Mouse (Mus musculus) testis, adult 2 months (tissue): Measurements from ENCODE around the gene Mlxipl. TPM values are rescaled to one million over a fixed set of nuclear protein-coding genes. Genes with fewer than 3 reads are reported as not detected.
A peak's percentile ranks its signal among the peaks of the same experiment; 100 is the strongest.

Experiments used
- H3K27ac ChIP-seq: fragments of 200-500 bp; 2 replicates; pipeline ENCODE4 v1.5.1; 2012; ENCODE audit warnings: low read depth, low read length; ENCODE audit not compliant: control insufficient read depth, insufficient read depth
- H3K27me3 ChIP-seq: fragments of 200-500 bp; 2 replicates; pipeline ENCODE4 v1.6.1; 2012; ENCODE audit warnings: mild to moderate bottlenecking, low read length, moderate library complexity; ENCODE audit not compliant: control insufficient read depth, insufficient read depth
- H3K36me3 ChIP-seq: fragments of 200-500 bp; 2 replicates; pipeline ENCODE4 v1.6.1; 2012; ENCODE audit warnings: mild to moderate bottlenecking, low read length; ENCODE audit not compliant: control insufficient read depth, insufficient read depth
- H3K4me1 ChIP-seq: fragments of 200-500 bp; 2 replicates; pipeline ENCODE4 v1.6.1; 2012; ENCODE audit warnings: low read length; ENCODE audit not compliant: control insufficient read depth, insufficient read depth
- H3K4me3 ChIP-seq: fragments of 200-500 bp; 2 replicates; pipeline ENCODE4 v1.5.1; 2012; ENCODE audit warnings: low read depth, mild to moderate bottlenecking, low read length, moderate library complexity, mixed read lengths; ENCODE audit not compliant: control insufficient read depth
- CTCF ChIP-seq: fragments of 200-500 bp; IDR thresholded peaks from 2 replicates; pipeline ENCODE4 v1.5.1; 2012; ENCODE audit warnings: low read depth, mild to moderate bottlenecking, inconsistent platforms, low read length, moderate library complexity; ENCODE audit not compliant: control insufficient read depth, insufficient read depth, insufficient replicate concordance
- POLR2A ChIP-seq: fragments of 200-500 bp; IDR thresholded peaks from 2 replicates; pipeline ENCODE4 v1.6.1; 2012; ENCODE audit warnings: low read depth, mild to moderate bottlenecking, inconsistent platforms, low read length, moderate library complexity; ENCODE audit not compliant: control insufficient read depth
- polyA plus RNA-seq: library from polyadenylated mRNA; depleted of rRNA; stranded (reverse); fragments of >200 nt; gene quantifications from 2 replicates; pipeline ENCODE4 v1.2.3, GENCODE M21; 2012; rRNA removed

The Mlxipl gene
- polyA plus RNA-seq, 1 experiment, result 19.6 TPM

DNA sequence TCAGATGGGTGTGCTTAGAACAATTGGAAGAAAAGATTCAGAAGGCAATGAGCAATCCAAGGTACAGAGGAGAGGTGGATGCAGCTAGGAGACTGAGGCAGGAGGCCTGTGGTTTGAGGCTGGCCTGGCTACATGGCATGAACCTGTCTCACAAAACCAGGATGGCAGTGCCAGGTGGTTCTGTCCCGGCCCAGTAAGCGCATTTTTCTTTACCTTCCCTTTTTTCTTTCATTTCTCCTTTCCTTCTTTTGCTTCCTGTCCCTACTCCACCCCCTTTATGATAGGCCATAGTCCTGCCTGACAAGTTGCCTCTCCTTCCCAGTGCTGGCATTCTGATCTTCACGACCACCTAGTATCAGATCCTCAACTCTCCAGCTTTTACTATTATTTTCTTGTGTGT is 95.3 kb downstream of the Mlxipl start:
- H3K36me3 ChIP-seq, result peaks cover 1% of the 10 kb centered on the region; the same call in 1 of the 2 replicates
- H3K4me1 ChIP-seq, result peaks cover 7% of the 10 kb centered on the region
- no peak overlapping the region for H3K27ac ChIP-seq
- H3K27me3 ChIP-seq, result no peaks in the 10 kb centered on the region
- H3K4me3 ChIP-seq, result no peak overlapping the region
- no peak for TF ChIP-seq POLR2A
- no peak for TF ChIP-seq CTCF

- TF ChIP-seq POLR2A (no peak), CTCF (peak; percentile 19; the same call in 1 of the 2 replicates)
- H3K36me3 ChIP-seq, result no peaks in the 10 kb centered on the region; the same call in 1 of the 2 replicates
- H3K4me1 ChIP-seq, result peaks cover 7% of the 10 kb centered on the region
- no peak overlapping the region for H3K27ac ChIP-seq
- no peaks in the 10 kb centered on the region for H3K27me3 ChIP-seq
- no peak overlapping the region for H3K4me3 ChIP-seq
These were observed 95.9 kb downstream of the Mlxipl start for GRCm38 (mm10) chr5:135185596-135185995.

DNA sequence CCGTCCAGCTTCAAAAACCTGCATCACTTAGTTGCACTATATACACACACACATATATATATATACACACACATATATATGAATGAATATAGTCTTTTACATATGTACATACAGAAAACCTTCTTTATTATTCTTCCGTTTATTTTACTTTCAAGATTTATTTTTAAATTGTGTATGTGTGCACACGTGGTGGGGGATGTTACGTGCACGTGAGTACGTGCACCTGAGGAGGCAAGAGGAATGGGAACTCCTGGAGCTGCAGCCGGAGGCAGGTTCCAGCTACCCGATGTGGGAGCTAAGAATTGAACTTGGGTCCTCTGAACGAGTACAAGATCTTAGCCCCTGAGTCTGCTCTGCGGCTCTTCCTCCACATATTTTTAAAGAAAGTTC is 96.5 kb downstream of the Mlxipl start:
- Histone ChIP-seq H3K4me3 (peak overlapping the region; percentile 91), H3K36me3 (no peaks in the 10 kb centered on the region; the same call in 1 of the 2 replicates), H3K27me3 (no peaks in the 10 kb centered on the region), H3K27ac (peak overlapping the region; percentile 65), H3K4me1 (peaks cover 7% of the 10 kb centered on the region)
- no peak for TF ChIP-seq POLR2A
- no peak for TF ChIP-seq CTCF

GRCm38 (mm10) chr5:135186621-135187348 is 97.1 kb downstream of the Mlxipl start, which contains the start of gene Baz1b:
Baz1b (plus strand) TSS chr5:135187264.
- H3K4me3 ChIP-seq, result peak within 1 kb of the TSS; percentile 91
- peak within 1 kb of the TSS; percentile 96 for H3K27ac ChIP-seq
- no peaks in the 10 kb centered on the region; the same call in 1 of the 2 replicates for H3K36me3 ChIP-seq
- TF ChIP-seq POLR2A (peak; percentile 65), CTCF (no peak)
- H3K27me3 ChIP-seq, result no peaks in the 10 kb centered on the region
- H3K4me1 ChIP-seq, result peaks cover 7% of the 10 kb centered on the region

- no peaks in the 10 kb centered on the region for H3K27me3 ChIP-seq
These were observed 97.9 kb downstream of the Mlxipl start for GRCm38 (mm10) chr5:135187349-135188213.

More at GRCm38 (mm10) chr5:135187349-135188213, 97.9 kb downstream of the Mlxipl start:
- TF ChIP-seq CTCF, result no peak
- TF ChIP-seq POLR2A, result peak; percentile 34; the same call in 1 of the 2 replicates
- Histone ChIP-seq H3K4me1 (peaks cover 7% of the 10 kb centered on the region), H3K27ac (peak overlapping the region; percentile 88), H3K4me3 (peak overlapping the region; percentile 91), H3K36me3 (no peaks in the 10 kb centered on the region; the same call in 1 of the 2 replicates)

Other genes starting within 250 kb of the Mlxipl start
- gene Tmem270, start 183.2 kb upstream of the Mlxipl start, polyA plus RNA-seq, result 293 and 298 TPM in 2 replicates
- 11.2 and 12.2 TPM in 2 replicates for gene Cldn13, start 174.4 kb upstream of the Mlxipl start, polyA plus RNA-seq
- 6.3 and 6.9 TPM in 2 replicates for gene Mettl27, start 157.5 kb upstream of the Mlxipl start, polyA plus RNA-seq
- 0.21 and 4.0 TPM in 2 replicates for gene Cldn4, start 143.0 kb upstream of the Mlxipl start, polyA plus RNA-seq
- 8.7 and 19.7 TPM in 2 replicates for gene Cldn3, start 103.7 kb upstream of the Mlxipl start, polyA plus RNA-seq
- gene Abhd11, start 80.7 kb upstream of the Mlxipl start, polyA plus RNA-seq, result 102 and 108 TPM in 2 replicates
- 6.8 and 7.6 TPM in 2 replicates for gene Stx1a, start 66.4 kb upstream of the Mlxipl start, polyA plus RNA-seq
- gene Dnajc30, start 25.7 kb upstream of the Mlxipl start, polyA plus RNA-seq, result 23.4 TPM in 2 replicates
- 42.9 and 43.5 TPM in 2 replicates for gene Bud23, start 24.9 kb upstream of the Mlxipl start, polyA plus RNA-seq
- gene Vps37d, start 11.6 kb upstream of the Mlxipl start, polyA plus RNA-seq, result 0.33 and 0.71 TPM in 2 replicates
- gene Tbl2, start 59.8 kb downstream of the Mlxipl start, polyA plus RNA-seq, result 63.4 and 65.5 TPM in 2 replicates
- gene Bcl7b, start 78.4 kb downstream of the Mlxipl start, polyA plus RNA-seq, result 33.8 and 36.7 TPM in 2 replicates
- 6.4 and 7.7 TPM in 2 replicates for gene Baz1b, start 97.4 kb downstream of the Mlxipl start, polyA plus RNA-seq
- gene Fzd9, start 161.3 kb downstream of the Mlxipl start, polyA plus RNA-seq, result 3.1 and 3.2 TPM in 2 replicates